Mouse (Mus musculus) small intestine, adult 2 months (tissue): ENCODE data around the gene Ifi211.

Experiments
- CTCF ChIP-seq: fragments of 200-500 bp; IDR thresholded peaks from 2 replicates; pipeline ENCODE4 v1.5.1; 2012; ENCODE audit warnings: low read depth, mild to moderate bottlenecking, control low read depth, inconsistent platforms, low read length, moderate library complexity, mixed read lengths; ENCODE audit not compliant: insufficient replicate concordance, insufficient read length; ENCODE audit errors: extremely low read depth
- POLR2A ChIP-seq: fragments of 200-500 bp; IDR thresholded peaks from 2 replicates; pipeline ENCODE4 v1.6.1; 2012; ENCODE audit warnings: low read depth, mild to moderate bottlenecking, control low read depth, inconsistent platforms, low read length, moderate library complexity

DNA sequence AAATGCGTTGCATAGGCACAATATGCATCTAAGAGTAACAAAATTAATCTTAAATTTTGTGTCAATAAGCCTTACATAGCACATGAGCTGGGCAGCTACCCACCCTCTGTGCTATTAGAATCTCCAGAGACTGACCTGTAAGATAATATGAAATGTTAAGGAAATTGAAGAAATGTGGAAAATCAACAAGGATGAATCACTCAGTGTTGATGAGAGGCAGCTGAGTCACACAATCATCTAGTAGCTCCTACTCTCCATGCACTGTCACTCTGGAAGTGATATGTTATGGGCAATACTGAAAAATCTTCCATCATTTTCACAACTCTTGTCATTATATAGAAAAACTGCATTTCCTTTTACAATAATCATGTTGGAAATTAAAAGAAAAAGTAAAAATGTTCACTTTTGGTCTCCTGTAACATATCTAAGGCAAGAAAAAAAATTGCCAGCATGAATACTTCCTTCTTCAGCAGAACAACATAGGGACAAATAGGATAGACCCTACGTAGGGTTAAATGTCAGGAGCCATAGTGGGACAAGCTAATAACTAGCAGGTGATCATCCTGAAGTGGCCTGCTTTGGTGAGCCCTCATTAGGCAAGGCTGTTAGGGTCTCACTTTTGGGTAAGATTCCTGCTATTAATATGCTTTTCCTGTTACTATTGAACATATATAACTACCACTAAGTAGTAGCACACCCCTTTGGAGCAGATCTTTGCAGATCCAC, 42.4 kb upstream of the Ifi211 start:
- TF ChIP-seq CTCF (no peak), POLR2A (no peak)
